Mouse (Mus musculus) midbrain, postnatal 0 days (tissue): Measurements from ENCODE around the gene Atf3. TPM values are rescaled to one million over a fixed set of nuclear protein-coding genes. Genes with fewer than 3 reads are reported as not detected.

Source experiments
- ATAC-seq: fragments of 200-750 bp; cut with Nextera tagmentation; 2 replicates; pipeline ENCODE4 v1.8.0; 2017; ENCODE audit warnings: moderate number of reproducible peaks, mild to moderate bottlenecking, moderate TSS enrichment, moderate library complexity; ENCODE audit not compliant: low FRiP score
- DNase-seq: peaks from one replicate; pipeline ENCODE4 v3.0.0-alpha.2; 2015; ENCODE audit warnings: low spot score
- H3K27ac ChIP-seq: fragments of 300-500 bp; sonication (generic); 2 replicates; pipeline ENCODE4 v1.5.1; 2014; ENCODE audit warnings: low read depth, mild to moderate bottlenecking, low read length, mixed read lengths
- H3K27me3 ChIP-seq: fragments of 300-500 bp; sonication (generic); 2 replicates; pipeline ENCODE4 v1.6.1; 2014; ENCODE audit warnings: low read length, control low read depth, mixed read lengths; ENCODE audit not compliant: insufficient read depth
- H3K36me3 ChIP-seq: fragments of 300-500 bp; sonication (generic); 2 replicates; pipeline ENCODE4 v1.6.1; 2014; ENCODE audit warnings: low read length, control low read depth, mixed read lengths; ENCODE audit not compliant: insufficient read depth
- H3K4me1 ChIP-seq: fragments of 300-500 bp; sonication (generic); 2 replicates; pipeline ENCODE4 v1.6.1; 2014; ENCODE audit warnings: mild to moderate bottlenecking, control low read depth, antibody characterized with exemption, low read length, mixed read lengths; ENCODE audit not compliant: insufficient read depth
- H3K4me2 ChIP-seq: fragments of 300-500 bp; sonication (generic); 2 replicates; pipeline ENCODE4 v1.6.1; 2014; ENCODE audit warnings: low read depth, mild to moderate bottlenecking, low read length, mixed read lengths; ENCODE audit not compliant: poor library complexity, severe bottlenecking
- H3K4me3 ChIP-seq: fragments of 300-500 bp; sonication (generic); 2 replicates; pipeline ENCODE4 v1.5.1; 2014; ENCODE audit warnings: low read depth, mild to moderate bottlenecking, low read length, moderate library complexity
- H3K9ac ChIP-seq: fragments of 300-500 bp; sonication (generic); replicated peaks from 2 replicates; pipeline ENCODE4 v1.6.1; 2014; ENCODE audit warnings: mild to moderate bottlenecking, low read length, moderate library complexity, mixed read lengths; ENCODE audit not compliant: poor library complexity, severe bottlenecking
- H3K9me3 ChIP-seq: fragments of 300-500 bp; sonication (generic); 2 replicates; pipeline ENCODE4 v1.6.1; 2016; ENCODE audit warnings: low read length, control low read depth
- CTCF ChIP-seq: IDR thresholded peaks from 2 replicates; pipeline ENCODE4 v1.5.1; 2016; ENCODE audit warnings: antibody characterized with exemption, mild to moderate bottlenecking
- WGBS: fragments of 180-500 bp; shearing (Covaris S2); extraction: QIAGEN DNeasy Blood & Tissue Kit; methylation state at CpG from one replicate; pipeline ENCODE4 v1.1.7; 2014; 5-methylcytosine and 5-hydroxymethylcytosine counted together
- polyA plus RNA-seq: library from polyadenylated mRNA; unstranded; fragments of >200 nt; fragmentation: Nextera tagmentation; extraction: Ambion mirVana; gene quantifications from 2 replicates; pipeline ENCODE4 v1.2.1, GENCODE M21; 2015
- total RNA-seq: library from RNA; depleted of rRNA; stranded (reverse); fragments of >200 nt; gene quantifications from 2 replicates; pipeline ENCODE4 v1.2.3, GENCODE M21; 2014

The Atf3 gene
- total and polyA plus RNA-seq, 2 experiments from 2014 or later, result 1.3 to 3.5 TPM

GRCm38 (mm10) chr1:191193657-191194424, 24.0 kb downstream of the Atf3 start:
- no peak overlapping the region for H3K9ac ChIP-seq
- no peak overlapping the region for H3K27ac ChIP-seq
- no peaks in the 10 kb centered on the region for H3K36me3 ChIP-seq
- ATAC-seq, result no peak
- H3K27me3 ChIP-seq, result 0 out of 2 replicates have a peak, but pooled peaks cover 4% of the 10 kb centered on the region
- H3K4me1 ChIP-seq, result no peaks in the 10 kb centered on the region
- no peak for DNase-seq
- H3K4me2 ChIP-seq, result no peak overlapping the region
- H3K4me3 ChIP-seq, result no peak overlapping the region
- TF ChIP-seq CTCF, result peak; percentile 44
- 55% methylated on average over 14 of the region's 14 CpGs for WGBS
- H3K9me3 ChIP-seq, result no peaks in the 10 kb centered on the region

GRCm38 (mm10) chr1:191192751-191193150, 25.1 kb downstream of the Atf3 start:
- Histone ChIP-seq H3K4me3 (no peak overlapping the region), H3K4me1 (no peaks in the 10 kb centered on the region), H3K27ac (no peak overlapping the region), H3K4me2 (no peak overlapping the region), H3K27me3 (0 out of 2 replicates have a peak, but pooled peaks cover 4% of the 10 kb centered on the region), H3K9me3 (no peaks in the 10 kb centered on the region), H3K36me3 (no peaks in the 10 kb centered on the region), H3K9ac (no peak overlapping the region)
- 90% methylated on average over 6 of the region's 6 CpGs for whole genome bisulfite sequencing
- ATAC-seq (no peak), DNase-seq (no peak)
- no peak for TF ChIP-seq CTCF

- H3K27ac ChIP-seq, result no peak overlapping the region
- WGBS, result 40% methylated on average over 6 of the region's 6 CpGs
- ATAC-seq, result no peak
Measured at GRCm38 (mm10) chr1:191192213-191192612, 25.6 kb downstream of the Atf3 start.

GRCm38 (mm10) chr1:191189671-191190372, 28.0 kb downstream of the Atf3 start:
- Histone ChIP-seq H3K27ac (no peak overlapping the region), H3K36me3 (no peaks in the 10 kb centered on the region), H3K27me3 (peaks cover 21% of the 10 kb centered on the region), H3K4me2 (no peak overlapping the region), H3K4me3 (no peak overlapping the region), H3K9me3 (no peaks in the 10 kb centered on the region), H3K9ac (no peak overlapping the region), H3K4me1 (no peaks in the 10 kb centered on the region)
- DNase-seq, result no peak
- ATAC-seq, result no peak
- 42% methylated on average over 6 of the region's 6 CpGs for WGBS
- no peak for TF ChIP-seq CTCF

More at GRCm38 (mm10) chr1:191192213-191192612, 25.6 kb downstream of the Atf3 start:
- Histone ChIP-seq H3K9ac (no peak overlapping the region), H3K36me3 (no peaks in the 10 kb centered on the region), H3K4me3 (no peak overlapping the region), H3K4me1 (no peaks in the 10 kb centered on the region), H3K9me3 (no peaks in the 10 kb centered on the region), H3K4me2 (no peak overlapping the region), H3K27me3 (0 out of 2 replicates have a peak, but pooled peaks cover 4% of the 10 kb centered on the region)
- no peak for DNase-seq
- no peak for TF ChIP-seq CTCF

- WGBS, result 5% methylated on average over 7 of the region's 7 CpGs
- no peaks in the 10 kb centered on the region for H3K9me3 ChIP-seq
- no peak overlapping the region for H3K4me3 ChIP-seq
- H3K9ac ChIP-seq, result no peak overlapping the region
- no peak for TF ChIP-seq CTCF
- no peak overlapping the region for H3K4me2 ChIP-seq
- H3K36me3 ChIP-seq, result no peaks in the 10 kb centered on the region
- DNase-seq (no peak), ATAC-seq (no peak)
- no peak overlapping the region for H3K27ac ChIP-seq
- H3K4me1 ChIP-seq, result peaks cover 6% of the 10 kb centered on the region; the same call in 1 of the 2 replicates
- H3K27me3 ChIP-seq, result peaks cover 48% of the 10 kb centered on the region
Measured at GRCm38 (mm10) chr1:191186386-191186770, 31.5 kb downstream of the Atf3 start.
